Mouse (Mus musculus): Measurements from ENCODE around the gene Crnn. TPM values are rescaled to one million over a fixed set of nuclear protein-coding genes. Genes with fewer than 3 reads are reported as not detected.

Gene Crnn
- total and polyA plus RNA-seq, 3 experiments = not detected

GRCm38 (mm10) chr3:93162996-93163592 lies 18.5 kb downstream of the Crnn start:
- TF ChIP-seq HCFC1 (IDR thresholded peaks at IDR 0.05; ENCODE audit: low read depth, low read length) (no peak), E2F4 (IDR thresholded peaks at IDR 0.05; ENCODE audit: borderline replicate concordance, low read depth, low read length) (no peak), GATA1 (IDR thresholded peaks at IDR 0.05; ENCODE audit: low read depth, low read length) (no peak), MAZ (IDR thresholded peaks at IDR 0.05; ENCODE audit: low read depth, low read length) (no peak), POLR2AphosphoS5 (IDR thresholded peaks at IDR 0.05; ENCODE audit: borderline replicate concordance, low read depth, low read length) (no peak), CHD1 (IDR thresholded peaks at IDR 0.05; ENCODE audit: low read depth, low read length) (no peak), MEF2A (IDR thresholded peaks at IDR 0.05; ENCODE audit: extremely low read depth, insufficient replicate concordance, low read depth, low read length, poor library complexity, severe bottlenecking) (no peak), GABPA (IDR thresholded peaks at IDR 0.05; ENCODE audit: low read depth, low read length) (no peak), RAD21 (IDR thresholded peaks at IDR 0.05; ENCODE audit: low read depth, low read length) (no peak), POLR2AphosphoS2 (IDR thresholded peaks at IDR 0.05; ENCODE audit: low read length) (no peak), KAT2A (conservative IDR thresholded peaks at IDR 0.05; ENCODE audit: low read depth, low read length) (no peak), MAFK (IDR thresholded peaks at IDR 0.05; ENCODE audit: borderline replicate concordance, low read depth, low read length) (no peak)
- H3K4me3 ChIP-seq (ENCODE audit: control insufficient read depth in 1 of 2, insufficient read depth in 1 of 2, low read depth in 2 of 2, low read length in 2 of 2) = no peak overlapping the region
- no peaks in the 10 kb centered on the region for H3K4me1 ChIP-seq (ENCODE audit: control insufficient read depth in 1 of 2, insufficient read depth in 2 of 2, low read length in 2 of 2)
- no peaks in the 10 kb centered on the region for H3K79me2 ChIP-seq (ENCODE audit: control insufficient read depth, insufficient read depth, low read length, poor library complexity)
- DNase-seq (ENCODE audit: low read depth, low spot score) = no peak
- no peaks in the 10 kb centered on the region for H3K36me3 ChIP-seq (ENCODE audit: control insufficient read depth in 1 of 2, insufficient read depth in 2 of 2, low read length in 2 of 2)
- H3K9ac ChIP-seq (ENCODE audit: control insufficient read depth, low read depth, low read length, poor library complexity, severe bottlenecking) = no peak overlapping the region
- no peaks in the 10 kb centered on the region for H3K9me3 ChIP-seq (replicated peaks; ENCODE audit: insufficient read depth, low read length)
- no peaks in the 10 kb centered on the region for H3K27me3 ChIP-seq (ENCODE audit: control insufficient read depth in 1 of 2, insufficient read depth in 2 of 2, low read length in 2 of 2)
- no peak overlapping the region for H3K27ac ChIP-seq (ENCODE audit: control insufficient read depth, low read depth, low read length)

DNA sequence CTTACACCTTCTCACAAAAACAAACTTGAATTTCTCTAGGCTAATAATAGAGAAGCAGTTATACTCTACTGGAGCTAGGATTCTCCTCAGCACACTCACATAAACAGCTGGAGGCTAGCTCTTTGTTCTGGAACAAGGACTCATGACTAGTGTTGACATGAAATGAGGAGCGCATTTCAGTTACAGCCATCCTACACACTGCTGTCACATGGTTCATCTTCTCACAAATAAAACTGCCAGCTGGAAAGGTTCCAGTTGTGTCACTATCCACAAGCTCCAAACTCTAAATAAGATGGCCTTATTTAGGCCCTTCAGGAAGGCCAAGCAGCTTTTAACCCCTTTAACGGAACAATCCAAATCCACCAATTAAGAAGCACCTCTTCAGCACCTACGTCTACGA lies 36.3 kb downstream of the Crnn start:
- Histone ChIP-seq H3K27me3 (ENCODE audit: control insufficient read depth in 1 of 2, insufficient read depth in 2 of 2, low read length in 2 of 2) (no peaks in the 10 kb centered on the region), H3K27ac (ENCODE audit: control insufficient read depth, low read depth, low read length) (no peak overlapping the region), H3K4me1 (ENCODE audit: control insufficient read depth in 1 of 2, insufficient read depth in 2 of 2, low read length in 2 of 2) (no peaks in the 10 kb centered on the region), H3K9ac (ENCODE audit: control insufficient read depth, low read depth, low read length, poor library complexity, severe bottlenecking) (no peak overlapping the region), H3K9me3 (replicated peaks; ENCODE audit: insufficient read depth, low read length) (no peaks in the 10 kb centered on the region), H3K4me3 (ENCODE audit: control insufficient read depth in 1 of 2, insufficient read depth in 1 of 2, low read depth in 2 of 2, low read length in 2 of 2) (no peak overlapping the region), H3K36me3 (ENCODE audit: control insufficient read depth in 1 of 2, insufficient read depth in 2 of 2, low read length in 2 of 2) (no peaks in the 10 kb centered on the region), H3K79me2 (ENCODE audit: control insufficient read depth, insufficient read depth, low read length, poor library complexity) (no peaks in the 10 kb centered on the region)
- DNase-seq (ENCODE audit: low read depth, low spot score) = no peak
- TF ChIP-seq HCFC1 (IDR thresholded peaks at IDR 0.05; ENCODE audit: low read depth, low read length) = no peak
- TF ChIP-seq CTCF (IDR thresholded peaks at IDR 0.05 in 2 of 3, conservative IDR thresholded peaks at IDR 0.05 in 1 of 3; ENCODE audit: control insufficient read depth in 1 of 3, insufficient read depth in 1 of 3, low read depth in 2 of 3, low read length in 3 of 3, poor library complexity in 1 of 3, severe bottlenecking in 1 of 3) = no peak
- TF ChIP-seq ZC3H11A (IDR thresholded peaks at IDR 0.05; ENCODE audit: low read depth, low read length) = no peak
- no peak for TF ChIP-seq ZNF384 (IDR thresholded peaks at IDR 0.05; ENCODE audit: low read depth, low read length)
- TF ChIP-seq POLR2AphosphoS2 (IDR thresholded peaks at IDR 0.05; ENCODE audit: low read length) = no peak
- TF ChIP-seq RCOR1 (IDR thresholded peaks at IDR 0.05; ENCODE audit: low read depth, low read length) = no peak
- TF ChIP-seq MAX (IDR thresholded peaks at IDR 0.05; ENCODE audit: low read length) = no peak
- no peak for TF ChIP-seq EP300 (IDR thresholded peaks at IDR 0.05; ENCODE audit: low read depth in 1 of 2, low read length in 2 of 2)
- TF ChIP-seq TAL1 (IDR thresholded peaks at IDR 0.05; ENCODE audit: low read length) = no peak
- no peak for TF ChIP-seq MYB (IDR thresholded peaks at IDR 0.05; ENCODE audit: low read depth, low read length)
